Mouse (Mus musculus) cortical plate, adult 2 months (tissue): ENCODE results near the gene Kdm5b.

Experiments used
- CTCF ChIP-seq: fragments of 200-500 bp; IDR thresholded peaks from 2 replicates; pipeline ENCODE4 v1.5.1; 2011; ENCODE audit warnings: mild to moderate bottlenecking, control low read depth, low read length; ENCODE audit not compliant: insufficient read depth; ENCODE audit errors: extremely low read depth
- POLR2A ChIP-seq: fragments of 200-500 bp; IDR thresholded peaks from 2 replicates; pipeline ENCODE4 v1.6.1; 2011; ENCODE audit warnings: mild to moderate bottlenecking, low read length, control low read depth; ENCODE audit not compliant: insufficient read depth; ENCODE audit errors: extremely low read depth

DNA sequence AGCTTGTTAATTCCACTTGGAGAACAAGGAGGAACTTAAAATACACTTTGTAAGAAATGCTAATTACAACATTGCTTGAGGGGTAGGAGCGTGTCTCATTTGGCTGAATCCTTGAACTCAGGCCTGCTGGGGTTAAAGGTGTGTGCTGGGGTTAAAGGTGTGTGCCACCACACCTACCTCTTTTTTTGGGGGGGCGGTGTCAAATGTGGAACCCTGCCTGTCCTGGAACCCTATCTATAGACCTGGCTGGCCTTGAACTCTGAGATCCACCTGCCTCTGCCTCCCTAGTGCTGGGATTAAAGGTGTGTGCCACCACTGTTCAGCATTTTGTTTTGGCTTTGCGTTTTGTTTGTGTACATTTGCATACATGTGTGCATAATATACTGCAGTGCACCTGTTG is 3.8 kb downstream of the Kdm5b start:
- no peak for TF ChIP-seq CTCF
- no peak for TF ChIP-seq POLR2A
